Mouse (Mus musculus): ENCODE measurements around the gene Rara.
"Not testable (repeated sequence)": the region's sequence is repeated elsewhere in the genome, so short reads cannot be mapped to it uniquely, and the experiment has no call there.

Gene Rara

GRCm38 (mm10) chr11:98922851-98923711 lies 4.5 kb upstream of the Rara start:
- not testable (repeated sequence) for DNase-seq (ENCODE audit: low read depth, low spot score)

GRCm38 (mm10) chr11:98924633-98925175 lies 2.9 kb upstream of the Rara start:
- DNase-seq (ENCODE audit: low read depth, low spot score): no peak

GRCm38 (mm10) chr11:98925265-98925721 lies 2.3 kb upstream of the Rara start:
- DNase-seq (ENCODE audit: low read depth, low spot score): no peak

GRCm38 (mm10) chr11:98925868-98926311 lies 1.7 kb upstream of the Rara start:
- no peak for DNase-seq (ENCODE audit: low read depth, low spot score)

- no peak for DNase-seq (ENCODE audit: low read depth, low spot score)
Observed at GRCm38 (mm10) chr11:98926553-98926952, 1.1 kb upstream of the Rara start.

- no peak for DNase-seq (ENCODE audit: low read depth, low spot score)
Observed at GRCm38 (mm10) chr11:98928186-98928893, 722 bp downstream of the Rara start.

- no peak for DNase-seq (ENCODE audit: low read depth, low spot score)
Observed at GRCm38 (mm10) chr11:98929503-98929902, 1.9 kb downstream of the Rara start.

DNA sequence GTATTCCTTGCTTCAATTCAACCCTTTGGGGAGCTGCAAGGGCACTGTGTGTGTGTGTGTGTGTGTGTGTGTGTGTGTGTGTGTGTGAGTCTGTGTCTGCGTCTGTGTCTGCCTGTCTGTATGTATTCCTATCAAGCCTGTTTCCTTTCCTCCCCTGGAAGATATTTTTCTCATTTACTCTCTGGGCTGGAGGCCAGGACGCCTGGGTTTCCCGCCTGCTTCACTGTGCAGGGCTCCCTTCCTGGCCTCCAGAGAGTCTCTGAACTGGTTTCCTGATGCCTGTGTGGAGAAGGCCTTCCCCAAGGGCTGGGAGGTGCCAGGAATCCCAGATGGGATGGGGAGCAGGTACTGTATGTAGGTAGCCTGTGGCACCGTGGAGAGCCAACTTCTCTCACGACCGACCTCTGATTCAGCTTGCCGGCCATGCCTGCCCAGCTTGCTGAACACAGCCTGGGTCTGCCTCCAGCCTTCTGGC lies 2.5 kb downstream of the Rara start:
- no peak for DNase-seq (ENCODE audit: low read depth, low spot score)

- DNase-seq (ENCODE audit: low read depth, low spot score): no peak
Observed at GRCm38 (mm10) chr11:98930773-98931512, 3.3 kb downstream of the Rara start.

DNA sequence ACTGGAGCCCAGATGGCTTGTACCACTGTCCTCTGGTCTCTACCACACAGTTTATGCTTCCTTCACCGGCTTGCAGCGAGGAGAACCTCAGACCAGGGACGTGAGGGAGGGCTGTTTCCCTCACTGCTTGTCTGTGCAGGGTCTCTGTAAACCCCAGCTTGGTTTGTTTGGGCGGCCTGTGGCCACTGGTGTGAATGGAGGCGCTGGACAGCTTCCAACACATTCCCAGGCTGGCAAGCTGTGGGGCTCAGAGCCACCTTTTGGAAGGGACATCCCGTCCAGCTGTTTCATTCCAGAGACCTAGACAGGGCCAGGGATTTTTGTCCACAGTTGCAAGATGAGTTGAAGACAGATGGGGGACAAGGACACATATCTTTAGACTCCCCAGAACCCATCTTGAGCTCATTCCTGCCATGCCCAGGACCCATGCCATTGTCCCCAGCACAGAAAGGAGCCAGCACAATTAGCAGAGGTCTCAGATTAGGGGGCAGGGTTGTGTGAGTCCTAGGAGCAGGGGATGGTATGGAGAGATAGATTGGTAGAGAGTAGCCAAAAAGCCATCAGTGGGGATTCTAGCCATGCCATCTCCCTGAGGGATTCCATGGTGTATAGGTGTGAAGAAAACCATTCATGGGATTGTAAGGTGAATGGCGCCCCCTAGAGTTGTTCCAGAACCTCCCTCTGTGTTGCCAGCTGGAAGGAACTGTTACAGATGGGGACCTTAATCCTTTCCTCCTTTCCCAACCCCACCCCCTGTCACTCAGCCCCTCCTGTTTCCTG lies 4.1 kb downstream of the Rara start:
- no peak for DNase-seq (ENCODE audit: low read depth, low spot score)

GRCm38 (mm10) chr11:98932293-98933091 lies 4.9 kb downstream of the Rara start:
- DNase-seq (ENCODE audit: low read depth, low spot score): no peak

DNA sequence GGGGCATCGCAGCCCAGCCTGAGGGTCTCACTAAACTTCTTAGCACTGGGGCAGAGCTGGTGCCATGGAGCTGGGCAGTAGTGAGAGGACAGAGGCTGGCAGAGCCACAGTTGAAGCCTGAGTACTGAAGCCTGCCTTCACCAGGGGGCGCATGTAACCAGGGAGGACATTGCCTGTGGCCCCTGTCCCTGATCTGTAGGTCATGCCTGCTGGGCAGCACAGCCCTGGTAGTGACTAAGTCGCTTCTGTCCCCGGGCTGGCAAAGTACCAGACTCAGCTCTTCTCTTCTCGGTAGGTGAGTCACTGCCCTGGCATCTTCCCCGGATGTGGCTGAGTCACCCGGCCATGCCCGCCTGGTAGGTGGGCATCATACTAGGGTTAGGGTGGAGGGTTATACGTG lies 5.5 kb downstream of the Rara start:
- DNase-seq (ENCODE audit: low read depth, low spot score): no peak

DNA sequence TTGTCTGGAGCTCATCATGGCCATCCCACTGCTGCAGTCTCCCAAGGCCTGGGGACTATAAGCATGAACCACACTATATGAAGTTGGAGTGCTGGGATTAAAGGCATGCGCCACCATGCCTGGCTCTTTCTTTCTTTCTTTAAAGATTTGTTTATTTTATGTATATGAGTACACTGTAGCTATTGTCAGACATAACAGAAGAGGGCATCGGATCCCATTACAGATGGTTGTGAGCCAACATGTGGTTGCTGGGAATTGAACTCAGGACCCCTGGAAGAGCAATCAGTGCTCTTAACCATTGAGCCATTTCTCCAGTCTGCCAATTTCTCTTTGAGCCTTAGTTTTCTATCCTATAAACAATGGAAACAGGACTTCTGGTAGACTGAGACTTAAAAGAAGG lies 6.2 kb downstream of the Rara start:
- DNase-seq (ENCODE audit: low read depth, low spot score): not testable (repeated sequence)

DNA sequence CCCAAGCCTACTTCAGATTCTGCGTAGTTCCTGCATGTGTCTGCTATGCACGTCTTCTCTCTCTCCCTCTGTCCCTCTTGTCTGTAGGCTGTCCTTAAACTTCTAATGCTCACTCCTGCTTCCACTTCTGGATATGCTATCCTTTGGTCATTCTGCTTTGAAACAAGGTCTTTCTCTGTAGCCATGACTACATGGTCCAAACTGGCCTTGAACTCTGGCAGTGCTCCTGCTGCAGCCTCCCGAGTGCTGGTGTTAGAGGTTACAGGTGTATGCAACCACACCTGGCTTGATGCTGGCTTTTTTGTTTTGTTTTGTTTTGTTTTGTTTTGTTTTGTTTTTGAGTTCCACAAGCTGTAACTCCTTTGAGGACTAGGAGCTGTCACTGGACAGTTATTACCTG lies 6.7 kb downstream of the Rara start:
- DNase-seq (ENCODE audit: low read depth, low spot score): no peak

DNA sequence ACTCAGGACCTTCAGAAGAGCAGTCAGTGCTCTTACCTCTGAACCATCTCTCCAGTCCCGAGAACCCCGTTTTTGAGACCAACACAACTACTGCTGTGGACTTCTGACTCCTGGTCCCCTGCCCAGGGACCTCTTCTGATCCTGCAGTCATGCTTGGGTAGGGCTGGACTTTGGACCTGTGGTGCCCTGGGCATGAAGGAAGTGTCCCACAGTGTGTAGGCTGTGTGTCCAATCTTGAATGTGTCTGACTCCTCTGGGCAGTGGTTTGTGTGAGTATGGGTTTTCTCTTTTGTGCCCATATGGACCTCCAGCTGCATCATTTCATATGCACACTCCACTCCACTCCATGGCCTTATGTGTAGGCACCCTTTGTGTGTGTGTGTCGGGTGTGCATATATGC lies 7.5 kb downstream of the Rara start:
- no peak for DNase-seq (ENCODE audit: low read depth, low spot score)

DNA sequence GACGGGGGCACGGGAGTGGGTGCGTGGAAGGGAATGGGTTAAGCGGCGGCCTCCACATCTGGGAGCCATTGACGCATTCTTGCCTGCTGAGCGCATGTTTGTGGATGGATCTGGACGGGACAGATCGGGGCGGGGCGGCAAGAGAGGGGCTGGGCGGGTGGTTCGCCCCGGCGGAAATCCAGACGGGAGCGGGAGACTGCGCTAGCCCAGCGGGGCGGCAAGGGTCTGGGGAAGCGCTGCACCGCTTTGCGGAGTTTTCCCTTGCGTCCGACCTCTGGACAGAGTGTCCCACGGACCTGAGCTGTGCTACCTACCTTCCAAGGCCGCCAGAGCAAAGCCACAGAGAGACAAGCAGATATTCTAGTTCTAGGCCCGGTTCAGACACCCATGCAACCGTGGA lies 8.6 kb downstream of the Rara start:
- DNase-seq (ENCODE audit: low read depth, low spot score): no peak

DNA sequence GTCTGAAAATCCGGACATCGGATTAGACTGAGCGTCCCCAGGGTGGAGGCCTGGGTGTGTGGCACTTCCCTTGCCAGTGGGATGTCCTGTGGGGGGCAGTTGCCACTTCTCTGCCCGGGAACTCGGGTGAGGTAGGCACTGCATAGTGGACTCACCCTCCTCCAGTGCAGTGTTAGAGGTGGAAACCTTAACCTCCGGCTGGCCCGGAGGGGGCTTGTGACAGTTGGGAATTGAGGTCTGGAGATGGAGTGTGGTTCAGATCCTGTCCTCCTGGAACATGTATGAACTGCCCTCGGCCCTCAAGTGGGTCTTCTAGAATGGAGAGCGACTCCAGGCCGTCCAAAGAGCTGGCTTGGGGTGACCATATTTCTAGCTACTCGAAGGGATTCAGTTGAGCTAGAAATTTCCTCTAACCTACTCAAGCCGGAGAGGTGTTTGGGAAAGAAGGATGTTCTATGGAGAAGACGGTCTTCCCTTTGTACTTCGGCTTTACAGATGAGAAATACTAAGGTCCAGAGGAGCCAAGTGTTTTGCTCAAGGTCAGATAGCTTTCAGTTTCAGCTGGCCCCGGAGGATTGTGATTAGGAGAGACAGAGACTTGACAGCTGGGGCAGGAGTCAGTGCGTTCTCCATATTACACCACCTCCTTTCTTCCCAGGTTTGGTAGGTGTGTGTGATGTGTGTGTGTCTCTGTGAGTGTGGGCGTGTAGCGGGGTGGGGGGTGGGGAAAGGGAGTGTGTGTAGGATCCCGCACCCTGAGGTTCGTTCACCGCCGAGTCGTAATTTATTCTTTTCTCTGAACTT lies 9.2 kb downstream of the Rara start:
- DNase-seq (ENCODE audit: low read depth, low spot score): no peak

- DNase-seq (ENCODE audit: low read depth, low spot score): no peak
Observed at GRCm38 (mm10) chr11:98937410-98937913, 9.8 kb downstream of the Rara start.

Measured in telencephalon, adult 2 months (tissue).